Mouse (Mus musculus): ENCODE results near the gene Wdr27. TPM values are rescaled to one million over a fixed set of nuclear protein-coding genes. Genes with fewer than 3 reads are reported as not detected.

Gene Wdr27
- polyA plus RNA-seq, 1 experiment from 2014 or later: 8.7 TPM

- ATAC-seq (ENCODE audit: low FRiP score): no peak
These were observed 21.4 kb downstream of the Wdr27 start for GRCm38 (mm10) chr17:14921582-14921981.

GRCm38 (mm10) chr17:14917866-14918265, 25.1 kb downstream of the Wdr27 start:
- no peak overlapping the region for H3K9ac ChIP-seq
- no peak for ATAC-seq (ENCODE audit: low FRiP score)
- H3K27me3 ChIP-seq: peaks cover 3% of the 10 kb centered on the region; the same call in 1 of the 2 replicates
- no peak overlapping the region for H3K4me2 ChIP-seq
- no peaks in the 10 kb centered on the region for H3K9me3 ChIP-seq
- 91% methylated on average over 8 of the region's 8 CpGs for WGBS
- no peak overlapping the region for H3K4me3 ChIP-seq (replicated peaks)
- H3K27ac ChIP-seq: no peak overlapping the region
- H3K4me1 ChIP-seq: no peaks in the 10 kb centered on the region
- no peaks in the 10 kb centered on the region for H3K36me3 ChIP-seq (replicated peaks)

More at GRCm38 (mm10) chr17:14921582-14921981, 21.4 kb downstream of the Wdr27 start:
- no peak overlapping the region for H3K9ac ChIP-seq
- H3K4me1 ChIP-seq: no peaks in the 10 kb centered on the region
- no peak overlapping the region for H3K27ac ChIP-seq
- no peaks in the 10 kb centered on the region for H3K36me3 ChIP-seq (replicated peaks)
- H3K9me3 ChIP-seq: no peaks in the 10 kb centered on the region
- H3K4me2 ChIP-seq: no peak overlapping the region
- H3K27me3 ChIP-seq: peaks cover 3% of the 10 kb centered on the region; the same call in 1 of the 2 replicates
- 74% methylated on average over 6 of the region's 6 CpGs for WGBS
- H3K4me3 ChIP-seq (replicated peaks): no peak overlapping the region

GRCm38 (mm10) chr17:14914401-14914800, 28.6 kb downstream of the Wdr27 start:
- Histone ChIP-seq H3K9me3 (no peaks in the 10 kb centered on the region), H3K9ac (no peak overlapping the region), H3K36me3 (replicated peaks) (no peaks in the 10 kb centered on the region), H3K4me2 (no peak overlapping the region), H3K4me3 (replicated peaks) (no peak overlapping the region), H3K27me3 (peaks cover 3% of the 10 kb centered on the region; the same call in 1 of the 2 replicates), H3K27ac (no peak overlapping the region), H3K4me1 (no peaks in the 10 kb centered on the region)
- 88% methylated on average over 4 of the region's 4 CpGs for WGBS
- no peak for ATAC-seq (ENCODE audit: low FRiP score)

- Histone ChIP-seq H3K36me3 (replicated peaks) (no peaks in the 10 kb centered on the region), H3K4me2 (no peak overlapping the region), H3K4me1 (no peaks in the 10 kb centered on the region), H3K4me3 (replicated peaks) (no peak overlapping the region), H3K9me3 (no peaks in the 10 kb centered on the region), H3K9ac (no peak overlapping the region), H3K27me3 (no peaks in the 10 kb centered on the region), H3K27ac (no peak overlapping the region)
- WGBS: 90% methylated on average over 8 of the region's 8 CpGs
- no peak for ATAC-seq (ENCODE audit: low FRiP score)
These were observed 30.0 kb downstream of the Wdr27 start for GRCm38 (mm10) chr17:14912981-14913380.

GRCm38 (mm10) chr17:14912420-14912819, 30.5 kb downstream of the Wdr27 start:
- Histone ChIP-seq H3K4me1 (no peaks in the 10 kb centered on the region), H3K9ac (no peak overlapping the region), H3K27ac (no peak overlapping the region), H3K4me2 (no peak overlapping the region), H3K36me3 (replicated peaks) (no peaks in the 10 kb centered on the region), H3K27me3 (no peaks in the 10 kb centered on the region), H3K4me3 (replicated peaks) (no peak overlapping the region), H3K9me3 (no peaks in the 10 kb centered on the region)
- no peak for ATAC-seq (ENCODE audit: low FRiP score)
- WGBS: 48% methylated on average over 6 of the region's 6 CpGs

GRCm38 (mm10) chr17:14910771-14911170, 32.2 kb downstream of the Wdr27 start:
- 90% methylated on average over 5 of the region's 5 CpGs for WGBS
- Histone ChIP-seq H3K27me3 (no peaks in the 10 kb centered on the region), H3K36me3 (replicated peaks) (no peaks in the 10 kb centered on the region), H3K9ac (no peak overlapping the region), H3K4me1 (no peaks in the 10 kb centered on the region), H3K4me2 (no peak overlapping the region), H3K4me3 (replicated peaks) (no peak overlapping the region), H3K27ac (no peak overlapping the region), H3K9me3 (no peaks in the 10 kb centered on the region)
- no peak for ATAC-seq (ENCODE audit: low FRiP score)

- Histone ChIP-seq H3K27me3 (no peaks in the 10 kb centered on the region), H3K36me3 (replicated peaks) (no peaks in the 10 kb centered on the region), H3K4me1 (no peaks in the 10 kb centered on the region), H3K4me2 (no peak overlapping the region), H3K4me3 (replicated peaks) (no peak overlapping the region), H3K27ac (no peak overlapping the region), H3K9ac (no peak overlapping the region), H3K9me3 (no peaks in the 10 kb centered on the region)
- ATAC-seq (ENCODE audit: low FRiP score): no peak
- WGBS: 88% methylated on average over 5 of the region's 5 CpGs
These were observed 33.6 kb downstream of the Wdr27 start for GRCm38 (mm10) chr17:14909331-14909730.

GRCm38 (mm10) chr17:14907136-14907535, 35.8 kb downstream of the Wdr27 start:
- H3K9ac ChIP-seq: no peak overlapping the region
- no peak overlapping the region for H3K4me3 ChIP-seq (replicated peaks)
- H3K9me3 ChIP-seq: no peaks in the 10 kb centered on the region
- WGBS: 77% methylated on average over 12 of the region's 12 CpGs
- no peak overlapping the region for H3K27ac ChIP-seq
- no peaks in the 10 kb centered on the region for H3K4me1 ChIP-seq
- H3K27me3 ChIP-seq: no peaks in the 10 kb centered on the region
- H3K36me3 ChIP-seq (replicated peaks): no peaks in the 10 kb centered on the region
- H3K4me2 ChIP-seq: no peak overlapping the region
- no peak for ATAC-seq (ENCODE audit: low FRiP score)

GRCm38 (mm10) chr17:14906611-14907010, 36.3 kb downstream of the Wdr27 start:
- 21% methylated on average over 1 of the region's 1 CpGs for WGBS
- no peak for ATAC-seq (ENCODE audit: low FRiP score)
- no peak overlapping the region for H3K9ac ChIP-seq

GRCm38 (mm10) chr17:14904637-14905265, 38.2 kb downstream of the Wdr27 start:
- Histone ChIP-seq H3K9ac (no peak overlapping the region), H3K4me3 (replicated peaks) (no peak overlapping the region), H3K27ac (no peak overlapping the region), H3K4me2 (no peak overlapping the region), H3K9me3 (no peaks in the 10 kb centered on the region), H3K36me3 (replicated peaks) (no peaks in the 10 kb centered on the region), H3K27me3 (no peaks in the 10 kb centered on the region), H3K4me1 (no peaks in the 10 kb centered on the region)
- ATAC-seq (ENCODE audit: low FRiP score): peak; percentile 49; the same call in 1 of the 2 replicates
- WGBS: 55% methylated on average over 7 of the region's 7 CpGs

More at GRCm38 (mm10) chr17:14906611-14907010, 36.3 kb downstream of the Wdr27 start:
- Histone ChIP-seq H3K4me1 (no peaks in the 10 kb centered on the region), H3K36me3 (replicated peaks) (no peaks in the 10 kb centered on the region), H3K4me3 (replicated peaks) (no peak overlapping the region), H3K9me3 (no peaks in the 10 kb centered on the region), H3K27ac (no peak overlapping the region), H3K27me3 (no peaks in the 10 kb centered on the region), H3K4me2 (no peak overlapping the region)

- no peak for ATAC-seq (ENCODE audit: low FRiP score)
- no peak overlapping the region for H3K4me3 ChIP-seq (replicated peaks)
- 89% methylated on average over 6 of the region's 6 CpGs for WGBS
- no peak overlapping the region for H3K27ac ChIP-seq
- H3K9ac ChIP-seq: no peak overlapping the region
- H3K4me2 ChIP-seq: no peak overlapping the region
- no peaks in the 10 kb centered on the region for H3K36me3 ChIP-seq (replicated peaks)
- no peaks in the 10 kb centered on the region for H3K4me1 ChIP-seq
- H3K9me3 ChIP-seq: no peaks in the 10 kb centered on the region
- no peaks in the 10 kb centered on the region for H3K27me3 ChIP-seq
These were observed 38.8 kb downstream of the Wdr27 start for GRCm38 (mm10) chr17:14904206-14904605.

GRCm38 (mm10) chr17:14903212-14903611, 39.7 kb downstream of the Wdr27 start:
- no peak for ATAC-seq (ENCODE audit: low FRiP score)
- no peak overlapping the region for H3K4me3 ChIP-seq (replicated peaks)
- 85% methylated on average over 3 of the region's 3 CpGs for WGBS
- H3K4me1 ChIP-seq: no peaks in the 10 kb centered on the region
- no peaks in the 10 kb centered on the region for H3K36me3 ChIP-seq (replicated peaks)
- H3K27me3 ChIP-seq: no peaks in the 10 kb centered on the region
- no peak overlapping the region for H3K9ac ChIP-seq
- no peak overlapping the region for H3K4me2 ChIP-seq
- no peaks in the 10 kb centered on the region for H3K9me3 ChIP-seq
- H3K27ac ChIP-seq: no peak overlapping the region

GRCm38 (mm10) chr17:14898972-14899371, 44.0 kb downstream of the Wdr27 start:
- Histone ChIP-seq H3K27me3 (no peaks in the 10 kb centered on the region), H3K4me2 (no peak overlapping the region), H3K4me3 (replicated peaks) (no peak overlapping the region), H3K9ac (no peak overlapping the region), H3K9me3 (no peaks in the 10 kb centered on the region), H3K27ac (no peak overlapping the region), H3K4me1 (no peaks in the 10 kb centered on the region), H3K36me3 (replicated peaks) (no peaks in the 10 kb centered on the region)
- no peak for ATAC-seq (ENCODE audit: low FRiP score)
- WGBS: 83% methylated on average over 1 of the region's 1 CpGs

Measured in forebrain, embryonic 12.5 days (tissue).